Mouse (Mus musculus) neural tube, embryonic 13.5 days (tissue): ENCODE measurements around the gene Rhcg. TPM values are rescaled to one million over a fixed set of nuclear protein-coding genes. Genes with fewer than 3 reads are reported as not detected.

ENCODE experiments used
- ATAC-seq: fragments of 200-750 bp; cut with Nextera tagmentation; 2 replicates; pipeline ENCODE4 v1.8.0; 2017; ENCODE audit warnings: low read depth, mild to moderate bottlenecking, moderate TSS enrichment, moderate library complexity
- H3K27ac ChIP-seq: fragments of 300-500 bp; sonication (generic); replicated peaks from 2 replicates; pipeline ENCODE4 v1.5.1; 2015; ENCODE audit warnings: moderate library complexity, mild to moderate bottlenecking, inconsistent platforms
- H3K27me3 ChIP-seq: fragments of 300-500 bp; sonication (generic); 2 replicates; pipeline ENCODE4 v1.6.1; 2015; ENCODE audit warnings: mild to moderate bottlenecking, inconsistent platforms
- H3K36me3 ChIP-seq: fragments of 300-500 bp; sonication (generic); 2 replicates; pipeline ENCODE4 v1.6.1; 2015; ENCODE audit warnings: mild to moderate bottlenecking, inconsistent platforms
- H3K4me1 ChIP-seq: fragments of 300-500 bp; sonication (generic); replicated peaks from 2 replicates; pipeline ENCODE4 v1.6.1; 2015; ENCODE audit warnings: inconsistent platforms
- H3K4me2 ChIP-seq: fragments of 300-500 bp; sonication (generic); 2 replicates; pipeline ENCODE4 v1.6.1; 2015; ENCODE audit warnings: inconsistent platforms, mild to moderate bottlenecking, moderate library complexity
- H3K4me3 ChIP-seq: fragments of 300-500 bp; sonication (generic); 2 replicates; pipeline ENCODE4 v1.5.1; 2015; ENCODE audit warnings: mild to moderate bottlenecking, inconsistent platforms
- H3K9ac ChIP-seq: fragments of 300-500 bp; sonication (generic); 2 replicates; pipeline ENCODE4 v1.6.1; 2015; ENCODE audit warnings: moderate library complexity, mild to moderate bottlenecking, inconsistent platforms
- H3K9me3 ChIP-seq: fragments of 300-500 bp; sonication (generic); 2 replicates; pipeline ENCODE4 v1.6.1; 2016; ENCODE audit warnings: inconsistent platforms
- WGBS: fragments of 180-500 bp; shearing (Covaris S2); methylation state at CpG from one replicate; pipeline ENCODE4 v1.1.7; 2015; 5-methylcytosine and 5-hydroxymethylcytosine counted together
- polyA plus RNA-seq: library from polyadenylated mRNA; unstranded; fragments of >200 nt; fragmentation: Nextera tagmentation; extraction: Ambion mirVana; gene quantifications from 2 replicates; pipeline ENCODE4 v1.2.1, GENCODE M21; 2015

The Rhcg gene
- polyA plus RNA-seq = 3.4 and 6.8 TPM in 2 replicates

DNA sequence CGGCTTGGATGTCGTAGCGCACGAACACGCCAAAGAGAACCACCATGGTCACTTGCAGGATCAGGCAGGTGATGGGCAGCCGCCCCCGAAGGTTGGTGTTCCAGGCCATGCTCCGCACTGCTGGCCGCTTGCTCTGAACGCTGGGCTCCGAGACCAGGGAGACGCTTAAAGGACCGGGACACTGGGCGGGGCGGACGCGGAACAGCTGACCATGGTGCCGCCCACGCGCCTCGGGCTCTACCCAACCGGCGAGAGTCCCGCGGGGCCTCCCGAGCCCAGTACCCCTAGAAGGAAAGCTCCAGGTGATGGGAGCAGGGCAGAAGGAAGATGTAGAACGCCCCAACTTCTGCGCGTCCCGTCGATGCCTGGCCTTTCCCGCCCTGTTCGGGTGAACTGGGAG, at the start of gene Rhcg:
Gene Rhcg, minus strand, starts transcription at position 240 of the 400 bp plus-strand sequence.
- Histone ChIP-seq H3K27ac (no peak within 1 kb of the TSS), H3K4me1 (peaks cover 10% of the 10 kb centered on the region), H3K4me2 (peak within 1 kb of the TSS; percentile 48), H3K4me3 (peak within 1 kb of the TSS; percentile 27), H3K9ac (peak within 1 kb of the TSS; percentile 22; the same call in 1 of the 2 replicates), H3K9me3 (no peaks in the 10 kb centered on the region), H3K27me3 (peaks cover 54% of the 10 kb centered on the region), H3K36me3 (no peaks in the 10 kb centered on the region)
- 9% methylated on average over 32 of the region's 33 CpGs for WGBS
- ATAC-seq = no peak; the same call in 1 of the 2 replicates

GRCm38 (mm10) chr7:79666690-79667089, 49.2 kb upstream of the Rhcg start:
- H3K36me3 ChIP-seq = peaks cover 21% of the 10 kb centered on the region
- no peak overlapping the region for H3K27ac ChIP-seq
- H3K4me1 ChIP-seq = peaks cover 15% of the 10 kb centered on the region
- H3K9ac ChIP-seq = no peak overlapping the region
- H3K9me3 ChIP-seq = no peaks in the 10 kb centered on the region
- H3K4me3 ChIP-seq = no peak overlapping the region
- H3K27me3 ChIP-seq = no peaks in the 10 kb centered on the region
- no peak overlapping the region for H3K4me2 ChIP-seq
- ATAC-seq = no peak

GRCm38 (mm10) chr7:79661253-79661890, 43.9 kb upstream of the Rhcg start:
- Histone ChIP-seq H3K4me1 (peaks cover 34% of the 10 kb centered on the region), H3K36me3 (no peaks in the 10 kb centered on the region), H3K4me3 (peak overlapping the region; percentile 88), H3K4me2 (peak overlapping the region; percentile 100), H3K27ac (no peak overlapping the region), H3K27me3 (peaks cover 7% of the 10 kb centered on the region), H3K9ac (peak overlapping the region; percentile 73), H3K9me3 (no peaks in the 10 kb centered on the region)
- WGBS = 15% methylated on average over 5 of the region's 5 CpGs
- ATAC-seq = no peak

- peak; percentile 12 for ATAC-seq
- WGBS = under 1% methylated on average over 73 of the region's 73 CpGs
- peak overlapping the region; percentile 100 for H3K4me2 ChIP-seq
- peaks cover 34% of the 10 kb centered on the region for H3K4me1 ChIP-seq
- H3K27ac ChIP-seq = no peak overlapping the region
- no peaks in the 10 kb centered on the region for H3K9me3 ChIP-seq
- no peaks in the 10 kb centered on the region for H3K36me3 ChIP-seq
- peaks cover 7% of the 10 kb centered on the region for H3K27me3 ChIP-seq
- peak overlapping the region; percentile 73 for H3K9ac ChIP-seq
- H3K4me3 ChIP-seq = peak overlapping the region; percentile 88
Measured at GRCm38 (mm10) chr7:79660291-79661150, 43.1 kb upstream of the Rhcg start.

DNA sequence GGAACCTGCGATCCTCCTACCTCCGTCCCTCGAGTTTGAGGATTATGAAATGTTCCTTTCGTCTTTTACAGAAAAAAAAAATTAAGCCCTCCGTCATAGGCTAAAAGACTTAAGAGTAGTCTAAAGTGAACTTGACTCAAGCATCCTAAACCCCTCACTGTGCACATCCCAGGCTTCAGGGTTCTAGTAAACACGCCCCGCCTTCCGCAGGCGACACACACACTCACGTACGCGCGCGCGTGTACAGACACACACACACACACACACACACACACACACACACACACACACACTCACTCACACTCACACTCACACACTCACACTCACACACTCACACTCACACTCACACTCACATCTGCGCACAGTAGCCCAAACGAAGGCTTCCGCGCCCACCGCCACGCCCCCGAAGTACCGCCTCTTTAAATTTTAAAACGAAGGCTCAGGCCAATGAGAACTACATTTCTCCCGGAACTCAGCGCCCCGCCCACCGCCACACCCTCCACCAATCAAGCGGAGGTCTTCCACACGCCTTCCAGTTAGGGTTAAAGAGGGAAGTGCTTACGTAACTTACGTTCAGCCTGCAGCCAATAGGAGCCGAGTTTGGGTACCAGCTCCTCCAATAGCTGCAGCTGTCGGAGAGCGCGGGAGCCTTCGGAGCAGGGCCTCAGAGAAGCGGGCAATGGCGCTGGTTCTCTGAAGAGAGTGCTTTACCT, 42.3 kb upstream of the Rhcg start, which contains the start of gene Ticrr:
Gene Ticrr, plus strand, starts transcription at position 619 of the 713 bp plus-strand sequence.
- Histone ChIP-seq H3K27ac (no peak within 1 kb of the TSS), H3K27me3 (peaks cover 7% of the 10 kb centered on the region), H3K9me3 (no peaks in the 10 kb centered on the region), H3K9ac (peak within 1 kb of the TSS; percentile 73), H3K36me3 (no peaks in the 10 kb centered on the region), H3K4me1 (peaks cover 34% of the 10 kb centered on the region), H3K4me2 (peak within 1 kb of the TSS; percentile 100), H3K4me3 (peak within 1 kb of the TSS; percentile 88)
- WGBS = under 1% methylated on average over 34 of the region's 39 CpGs
- ATAC-seq = peak; percentile 100

GRCm38 (mm10) chr7:79654586-79654985, 37.1 kb upstream of the Rhcg start:
- peaks cover 7% of the 10 kb centered on the region for H3K27me3 ChIP-seq
- peaks cover 5% of the 10 kb centered on the region for H3K4me1 ChIP-seq
- H3K36me3 ChIP-seq = no peaks in the 10 kb centered on the region
- no peak overlapping the region for H3K27ac ChIP-seq
- ATAC-seq = no peak
- 33% methylated on average over 1 of the region's 1 CpGs for WGBS
- no peak overlapping the region for H3K9ac ChIP-seq
- H3K4me2 ChIP-seq = no peak overlapping the region
- H3K9me3 ChIP-seq = no peaks in the 10 kb centered on the region
- no peak overlapping the region for H3K4me3 ChIP-seq

DNA sequence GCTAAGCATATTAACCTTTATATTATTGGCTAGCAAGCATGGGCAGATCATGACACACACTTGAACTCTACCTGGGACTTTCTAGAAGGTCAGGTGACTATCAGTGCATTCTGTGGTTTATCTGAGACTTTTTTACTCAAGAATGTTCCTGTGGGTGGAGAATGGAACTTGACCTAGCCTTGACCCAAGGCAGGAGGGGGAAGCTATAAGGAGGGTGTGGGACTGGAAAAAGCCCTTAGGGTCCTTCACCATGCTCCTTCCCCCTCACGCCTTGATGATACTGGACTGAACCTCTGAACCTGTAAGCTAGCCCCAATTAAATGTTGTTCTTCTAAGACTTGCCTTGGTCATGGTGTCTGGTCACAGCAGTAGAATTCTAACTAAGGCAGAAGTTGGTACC, 36.7 kb upstream of the Rhcg start:
- H3K9ac ChIP-seq = no peak overlapping the region
- no peaks in the 10 kb centered on the region for H3K9me3 ChIP-seq
- H3K36me3 ChIP-seq = no peaks in the 10 kb centered on the region
- 83% methylated on average over 1 of the region's 1 CpGs for WGBS
- no peak overlapping the region for H3K4me2 ChIP-seq
- H3K4me3 ChIP-seq = no peak overlapping the region
- peaks cover 7% of the 10 kb centered on the region for H3K27me3 ChIP-seq
- H3K27ac ChIP-seq = no peak overlapping the region
- H3K4me1 ChIP-seq = peaks cover under 1% of the 10 kb centered on the region
- no peak for ATAC-seq

DNA sequence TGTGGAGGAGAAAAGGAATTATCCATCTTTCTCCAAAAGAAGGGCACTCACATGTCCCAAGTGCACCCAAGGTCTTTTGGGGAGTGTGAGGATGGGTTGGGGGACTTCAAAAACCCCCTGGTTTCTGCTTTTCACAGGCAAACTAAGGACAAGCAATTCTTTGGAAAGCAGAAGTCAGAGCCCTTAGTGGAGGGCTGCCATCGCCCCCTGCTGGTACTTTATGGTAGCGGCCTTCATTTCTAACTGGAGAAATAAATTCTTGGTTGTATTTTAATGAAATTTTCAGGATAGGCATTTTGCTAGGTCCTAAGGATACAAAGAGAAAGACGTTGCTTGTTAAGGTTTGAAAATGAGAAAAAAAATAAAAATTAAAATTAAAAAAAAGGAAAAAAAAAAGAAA, 31.5 kb upstream of the Rhcg start:
- Histone ChIP-seq H3K9me3 (no peaks in the 10 kb centered on the region), H3K27ac (no peak overlapping the region), H3K4me2 (no peak overlapping the region), H3K36me3 (no peaks in the 10 kb centered on the region), H3K27me3 (no peaks in the 10 kb centered on the region), H3K4me3 (no peak overlapping the region), H3K9ac (no peak overlapping the region), H3K4me1 (no peaks in the 10 kb centered on the region)
- 10% methylated on average over 3 of the region's 3 CpGs for WGBS
- no peak for ATAC-seq

DNA sequence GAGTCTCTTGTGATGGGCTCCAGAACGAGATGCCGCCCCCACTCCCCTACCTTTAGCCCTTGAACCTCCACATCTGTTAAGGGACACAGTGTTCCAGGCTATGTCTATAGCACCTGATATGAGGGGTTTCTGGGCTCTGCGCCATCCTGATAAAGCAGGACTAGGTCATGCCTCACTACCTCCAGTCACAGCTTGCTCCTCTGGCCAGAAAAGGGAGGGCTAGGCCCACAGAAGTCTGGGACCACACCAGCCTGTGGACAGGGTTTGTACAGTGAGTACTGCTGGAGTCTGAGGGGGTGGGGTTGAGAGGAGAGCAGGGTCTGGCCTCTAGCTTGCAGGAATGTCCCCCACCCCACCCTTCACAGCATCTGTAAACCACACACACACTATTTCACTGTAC, 29.8 kb upstream of the Rhcg start:
- Histone ChIP-seq H3K4me2 (no peak overlapping the region), H3K36me3 (no peaks in the 10 kb centered on the region), H3K9me3 (no peaks in the 10 kb centered on the region), H3K27me3 (no peaks in the 10 kb centered on the region), H3K4me3 (no peak overlapping the region), H3K4me1 (no peaks in the 10 kb centered on the region), H3K27ac (no peak overlapping the region), H3K9ac (no peak overlapping the region)
- WGBS = 87% methylated on average over 3 of the region's 3 CpGs
- no peak for ATAC-seq

- H3K27me3 ChIP-seq = no peaks in the 10 kb centered on the region
- 30% methylated on average over 13 of the region's 13 CpGs for WGBS
- H3K4me1 ChIP-seq = no peaks in the 10 kb centered on the region
- no peaks in the 10 kb centered on the region for H3K36me3 ChIP-seq
- H3K27ac ChIP-seq = no peak overlapping the region
- no peak overlapping the region for H3K4me2 ChIP-seq
- H3K4me3 ChIP-seq = no peak overlapping the region
- H3K9ac ChIP-seq = no peak overlapping the region
- ATAC-seq = no peak
- no peaks in the 10 kb centered on the region for H3K9me3 ChIP-seq
Measured at GRCm38 (mm10) chr7:79631773-79632348, 14.4 kb upstream of the Rhcg start.

DNA sequence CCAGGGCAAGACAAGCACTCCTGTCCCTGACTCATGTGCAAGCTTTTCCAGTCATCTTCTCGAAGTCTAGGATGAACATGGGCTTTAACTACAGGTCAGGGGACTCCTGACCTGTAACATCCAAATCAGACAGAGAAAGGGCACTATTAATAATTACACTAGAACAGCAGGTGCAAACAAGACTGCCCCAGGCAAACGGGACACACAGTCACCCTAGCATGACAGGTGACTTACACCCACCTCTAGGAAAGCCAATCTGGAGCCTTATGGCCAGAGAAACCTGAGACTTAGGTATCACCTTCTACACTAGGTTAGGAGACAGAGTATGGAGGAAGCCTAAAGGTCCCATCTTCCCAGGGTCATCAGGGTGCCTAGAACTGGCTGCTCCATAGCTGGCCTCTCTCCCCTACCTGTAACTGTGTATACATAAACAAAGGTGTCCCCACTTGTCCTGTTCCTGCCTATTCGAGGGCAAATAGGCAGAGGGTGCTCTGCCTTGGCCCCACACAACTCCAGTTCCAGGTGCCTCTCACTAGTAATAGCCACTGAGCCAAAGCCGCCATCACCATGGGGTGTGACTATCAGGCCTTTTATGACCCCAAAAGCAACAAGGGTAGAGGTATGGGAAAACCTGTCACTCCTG, 10.9 kb upstream of the Rhcg start:
- H3K27ac ChIP-seq = no peak overlapping the region
- no peak overlapping the region for H3K4me3 ChIP-seq
- ATAC-seq = no peak
- no peaks in the 10 kb centered on the region for H3K36me3 ChIP-seq
- no peak overlapping the region for H3K4me2 ChIP-seq
- H3K9ac ChIP-seq = no peak overlapping the region
- no peaks in the 10 kb centered on the region for H3K4me1 ChIP-seq
- H3K27me3 ChIP-seq = no peaks in the 10 kb centered on the region; the same call in 1 of the 2 replicates
- no peaks in the 10 kb centered on the region for H3K9me3 ChIP-seq
- 67% methylated on average over 4 of the region's 4 CpGs for WGBS
